In genomic region chr11:102364570-102365371, GRCm38 (mm10) we compare ENCODE assay signal across 10 mouse cellular contexts. TPM values are rescaled to one million over a fixed set of nuclear protein-coding genes. Genes with fewer than 3 reads are reported as not detected.
DNase-seq lines count a peak whose midpoint lies in the region; ATAC-seq and TF ChIP-seq lines count a peak whose summit lies in the region.
"Had no signal": no experiment of that assay in that cellular context is flagged by ENCODE, and none has a peak within 500 bp of the region (broad histone marks: within the 10 kb centered on the region; RNA-seq: fewer than 3 reads in every experiment).

No protein-coding gene starts in this region.

- WGBS in hindbrain, embryonic 10.5 days, result 73% methylated on average over 14 of the region's 14 CpGs
- WGBS in hindbrain, embryonic 13.5 days, result 90% methylated on average over 14 of the region's 14 CpGs
- 58% methylated on average over 14 of the region's 14 CpGs for WGBS in spleen, adult 2 months

- H3K9me3 ChIP-seq in hindbrain, embryonic 10.5 days, result no peaks in the 10 kb centered on the region
- H3K9me3 ChIP-seq in hindbrain, embryonic 13.5 days, result no peaks in the 10 kb centered on the region

- no peak for TF ChIP-seq POLR2A in spleen, adult 2 months (IDR thresholded peaks at IDR 0.05; ENCODE audit: low read depth, low read length)

- no peaks in the 10 kb centered on the region for H3K27me3 ChIP-seq in hindbrain, embryonic 10.5 days (ENCODE audit: insufficient read depth, poor library complexity, severe bottlenecking)
- H3K27me3 ChIP-seq in hindbrain, embryonic 13.5 days, result 0 out of 2 replicates have a peak, but pooled peaks cover 3% of the 10 kb centered on the region
- H3K27me3 ChIP-seq in spleen, adult 2 months (ENCODE audit: control insufficient read depth, insufficient read depth, low read length), result no peaks in the 10 kb centered on the region

- no peak for TF ChIP-seq CTCF in spleen, adult 2 months (IDR thresholded peaks at IDR 0.05; ENCODE audit: extremely low read depth, insufficient read depth, insufficient read length, insufficient replicate concordance)

- peaks cover 23% of the 10 kb centered on the region for H3K4me1 ChIP-seq in hindbrain, embryonic 10.5 days (replicated peaks)
- no peaks in the 10 kb centered on the region for H3K4me1 ChIP-seq in hindbrain, embryonic 13.5 days (replicated peaks)
- H3K4me1 ChIP-seq in spleen, adult 2 months (ENCODE audit: control insufficient read depth, insufficient read depth, insufficient read length), result no peaks in the 10 kb centered on the region

- peak overlapping the region; percentile 28 for H3K4me3 ChIP-seq in hindbrain, embryonic 10.5 days
- no peak overlapping the region for H3K4me3 ChIP-seq in hindbrain, embryonic 13.5 days
- peak overlapping the region; percentile 31; the same call in 1 of the 2 replicates for H3K4me3 ChIP-seq in spleen, adult 2 months (ENCODE audit: extremely low read depth, insufficient read depth, insufficient read length)

- no peak overlapping the region for H3K4me2 ChIP-seq in hindbrain, embryonic 13.5 days

- H3K9ac ChIP-seq in hindbrain, embryonic 13.5 days, result no peak overlapping the region

- no peaks in the 10 kb centered on the region for H3K36me3 ChIP-seq in hindbrain, embryonic 10.5 days
- H3K36me3 ChIP-seq in hindbrain, embryonic 13.5 days, result no peaks in the 10 kb centered on the region
- H3K36me3 ChIP-seq in spleen, adult 2 months (ENCODE audit: control insufficient read depth, insufficient read depth, low read length), result no peaks in the 10 kb centered on the region

- DNase-seq in hindbrain, embryonic 10.5 days (ENCODE audit: low spot score), result no peak
- DNase-seq in c-Kit-negative CD71-positive TER-119-positive erythroid progenitor cells, embryonic 14.5 days (ENCODE audit: low read depth, low spot score), result peak; percentile 89
- DNase-seq in spleen, adult 2 months (ENCODE audit: low read depth in 1 of 2, low spot score in 2 of 2), result no peak
- DNase-seq in retina, postnatal 1 day, result no peak
- DNase-seq: adrenal gland, adult 8-10 months; cerebellum, adult 9-10 months had no signal

- H3K27ac ChIP-seq in hindbrain, embryonic 10.5 days, result peak overlapping the region; percentile 66
- no peak overlapping the region for H3K27ac ChIP-seq in hindbrain, embryonic 13.5 days
- H3K27ac ChIP-seq in spleen, adult 2 months (ENCODE audit: insufficient read depth, low read length), result peak overlapping the region; percentile 58; the same call in 1 of the 2 replicates

- no peak for ATAC-seq in hindbrain, embryonic 13.5 days (ENCODE audit: low FRiP score)
- peak; percentile 58 for ATAC-seq in erythroid progenitor cell, adult 5-6 weeks (replicated peaks; ENCODE audit: low FRiP score, poor library complexity, severe bottlenecking)
- ATAC-seq in activated CD4-positive, CD25-positive, alpha-beta regulatory T cell, adult 4 months, result no peak
- ATAC-seq: hindbrain, embryonic 16.5 days had no signal

RNA-seq across cellular contexts. Expression of gene Slc4a1, which starts 1.2 kb away (rescaled TPM):
- polyA plus RNA-seq in hindbrain, embryonic 10.5 days (2016; fragmentation: Nextera tagmentation; extraction: Ambion mirVana), result 35.8 and 38.0 TPM in 2 replicates
- 4.4 and 5.0 TPM in 2 replicates for polyA plus RNA-seq in hindbrain, embryonic 13.5 days (2015; fragmentation: Nextera tagmentation; extraction: Ambion mirVana)
- total RNA-seq in erythroid progenitor cell, adult 5-6 weeks (2015; ENCODE audit: low replicate concordance), result 5,198 and 5,361 TPM in 2 replicates
- total RNA-seq in erythroid progenitor cell, adult 5-6 weeks (2017; ENCODE audit: low replicate concordance), result 5,184 and 5,388 TPM in 2 replicates
- 301 and 381 TPM in 2 replicates for polyA plus RNA-seq in spleen, adult 2 months (2012; rRNA removed)
- 1 to 10 TPM in 1 of 2 experiments, not detected in 1; 2.9 TPM for polyA plus RNA-seq in activated CD4-positive, CD25-positive, alpha-beta regulatory T cell, adult 4 months (2017; shearing (Covaris generic))

RNA-seq across cellular contexts. Expression of gene Rundc3a, which starts 28.4 kb away (rescaled TPM):
- polyA plus RNA-seq in hindbrain, embryonic 10.5 days (2016; fragmentation: Nextera tagmentation; extraction: Ambion mirVana), result 23.5 and 57.0 TPM in 2 replicates
- 135 and 144 TPM in 2 replicates for polyA plus RNA-seq in hindbrain, embryonic 13.5 days (2015; fragmentation: Nextera tagmentation; extraction: Ambion mirVana)
- total RNA-seq in erythroid progenitor cell, adult 5-6 weeks (2015; ENCODE audit: low replicate concordance), result not detected in 2 replicates
- not detected in 2 replicates for total RNA-seq in erythroid progenitor cell, adult 5-6 weeks (2017; ENCODE audit: low replicate concordance)
- polyA plus RNA-seq in spleen, adult 2 months (2012; rRNA removed), result 3.6 and 4.0 TPM in 2 replicates
- 1 to 10 TPM; 2.4 TPM for polyA plus RNA-seq in activated CD4-positive, CD25-positive, alpha-beta regulatory T cell, adult 4 months (2017; shearing (Covaris generic))

RNA-seq across cellular contexts. Expression of gene Slc25a39, which starts 43.0 kb away (rescaled TPM):
- 236 TPM in 2 replicates for polyA plus RNA-seq in hindbrain, embryonic 10.5 days (2016; fragmentation: Nextera tagmentation; extraction: Ambion mirVana)
- 139 and 147 TPM in 2 replicates for polyA plus RNA-seq in hindbrain, embryonic 13.5 days (2015; fragmentation: Nextera tagmentation; extraction: Ambion mirVana)
- total RNA-seq in erythroid progenitor cell, adult 5-6 weeks (2015; ENCODE audit: low replicate concordance), result 211 and 271 TPM in 2 replicates
- total RNA-seq in erythroid progenitor cell, adult 5-6 weeks (2017; ENCODE audit: low replicate concordance), result 78.9 and 80.8 TPM in 2 replicates
- 348 and 407 TPM in 2 replicates for polyA plus RNA-seq in spleen, adult 2 months (2012; rRNA removed)
- 10 to 100 TPM; 50.9 to 65.4 TPM for polyA plus RNA-seq in activated CD4-positive, CD25-positive, alpha-beta regulatory T cell, adult 4 months (2017; shearing (Covaris generic))

RNA-seq across cellular contexts. Expression of gene Ubtf, which starts 45.2 kb away (rescaled TPM):
- 82.6 and 91.7 TPM in 2 replicates for polyA plus RNA-seq in hindbrain, embryonic 10.5 days (2016; fragmentation: Nextera tagmentation; extraction: Ambion mirVana)
- 77.1 and 82.7 TPM in 2 replicates for polyA plus RNA-seq in hindbrain, embryonic 13.5 days (2015; fragmentation: Nextera tagmentation; extraction: Ambion mirVana)
- 77.5 and 82.2 TPM in 2 replicates for total RNA-seq in erythroid progenitor cell, adult 5-6 weeks (2015; ENCODE audit: low replicate concordance)
- total RNA-seq in erythroid progenitor cell, adult 5-6 weeks (2017; ENCODE audit: low replicate concordance), result 281 and 468 TPM in 2 replicates
- polyA plus RNA-seq in spleen, adult 2 months (2012; rRNA removed), result 29.9 and 30.7 TPM in 2 replicates
- polyA plus RNA-seq in activated CD4-positive, CD25-positive, alpha-beta regulatory T cell, adult 4 months (2017; shearing (Covaris generic)), result 10 to 100 TPM; 37.4 to 49.6 TPM
